Mouse (Mus musculus) erythroblast, embryonic 14.5 days (primary cell): ENCODE measurements at regions not wholly inside any gene's neighbourhood (a gene's known extent, or its start where the extent isn't known, plus 50 kb on each side); places are given as distances from the start of the nearest gene placed in this dataset.

ENCODE experiments used
- H3K27me3 ChIP-seq: 2 replicates; pipeline ENCODE4 v1.6.1; 2012; ENCODE audit warnings: inconsistent platforms; ENCODE audit not compliant: control insufficient read depth
- H3K36me3 ChIP-seq: 2 replicates; pipeline ENCODE4 v1.6.1; 2012; ENCODE audit warnings: mild to moderate bottlenecking, inconsistent platforms; ENCODE audit not compliant: control insufficient read depth
- H3K4me1 ChIP-seq: 2 replicates; pipeline ENCODE4 v1.6.1; 2012; ENCODE audit warnings: inconsistent platforms; ENCODE audit not compliant: control insufficient read depth
- H3K4me3 ChIP-seq: replicated peaks from 2 replicates; pipeline ENCODE3; 2012; ENCODE audit warnings: moderate library complexity, mild to moderate bottlenecking, inconsistent platforms
- H3K9me3 ChIP-seq: 2 replicates; pipeline ENCODE4 v1.6.1; 2012; ENCODE audit warnings: low read length, inconsistent platforms, mixed read lengths; ENCODE audit not compliant: control insufficient read depth
- GATA1 ChIP-seq: IDR thresholded peaks from 2 replicates; pipeline ENCODE4 v1.6.1; 2012; ENCODE audit warnings: low read length, inconsistent platforms, mixed read lengths
- TAL1 ChIP-seq: IDR thresholded peaks from 3 replicates; pipeline ENCODE4 v1.6.1; 2012; ENCODE audit warnings: low read length, inconsistent platforms, mixed read lengths

GRCm38 (mm10) chr19:35034408-35034807 is 112.2 kb downstream of the Kif20b start:
- TF ChIP-seq TAL1 (no peak), GATA1 (no peak)
- Histone ChIP-seq H3K4me1 (no peaks in the 10 kb centered on the region), H3K9me3 (no peaks in the 10 kb centered on the region), H3K27me3 (no peaks in the 10 kb centered on the region), H3K36me3 (no peaks in the 10 kb centered on the region), H3K4me3 (no peak overlapping the region)

- H3K27me3 ChIP-seq, result no peaks in the 10 kb centered on the region
- no peaks in the 10 kb centered on the region for H3K36me3 ChIP-seq
- H3K4me3 ChIP-seq, result no peak overlapping the region
- no peak for TF ChIP-seq TAL1
- no peak for TF ChIP-seq GATA1
- no peaks in the 10 kb centered on the region for H3K9me3 ChIP-seq
- H3K4me1 ChIP-seq, result no peaks in the 10 kb centered on the region
Measured at GRCm38 (mm10) chr19:35045576-35045975, 123.4 kb downstream of the Kif20b start.

- TF ChIP-seq GATA1, result no peak
- TF ChIP-seq TAL1, result no peak
- Histone ChIP-seq H3K4me1 (no peaks in the 10 kb centered on the region), H3K36me3 (no peaks in the 10 kb centered on the region), H3K9me3 (no peaks in the 10 kb centered on the region), H3K4me3 (no peak overlapping the region), H3K27me3 (no peaks in the 10 kb centered on the region)
Measured at GRCm38 (mm10) chr19:35066352-35066935, 144.3 kb downstream of the Kif20b start.

GRCm38 (mm10) chr19:35081126-35081525 is 159.0 kb downstream of the Kif20b start:
- TF ChIP-seq GATA1, result no peak
- no peak for TF ChIP-seq TAL1
- Histone ChIP-seq H3K9me3 (no peaks in the 10 kb centered on the region), H3K36me3 (no peaks in the 10 kb centered on the region)

GRCm38 (mm10) chr19:35101244-35101643 is 179.1 kb downstream of the Kif20b start:
- no peaks in the 10 kb centered on the region for H3K36me3 ChIP-seq
- TF ChIP-seq TAL1 (no peak), GATA1 (no peak)

More at GRCm38 (mm10) chr19:35081126-35081525, 159.0 kb downstream of the Kif20b start:
- Histone ChIP-seq H3K4me3 (no peak overlapping the region), H3K27me3 (no peaks in the 10 kb centered on the region), H3K4me1 (no peaks in the 10 kb centered on the region)

GRCm38 (mm10) chr19:35114313-35114712 is 192.2 kb downstream of the Kif20b start:
- TF ChIP-seq TAL1 (no peak), GATA1 (no peak)
- Histone ChIP-seq H3K4me3 (no peak overlapping the region), H3K36me3 (no peaks in the 10 kb centered on the region), H3K27me3 (no peaks in the 10 kb centered on the region), H3K9me3 (no peaks in the 10 kb centered on the region), H3K4me1 (no peaks in the 10 kb centered on the region)

More at GRCm38 (mm10) chr19:35101244-35101643, 179.1 kb downstream of the Kif20b start:
- H3K27me3 ChIP-seq, result no peaks in the 10 kb centered on the region
- H3K4me1 ChIP-seq, result no peaks in the 10 kb centered on the region
- no peaks in the 10 kb centered on the region for H3K9me3 ChIP-seq
- no peak overlapping the region for H3K4me3 ChIP-seq

- Histone ChIP-seq H3K9me3 (no peaks in the 10 kb centered on the region), H3K4me1 (no peaks in the 10 kb centered on the region)
Measured at GRCm38 (mm10) chr19:35125278-35125677, 203.1 kb downstream of the Kif20b start.

GRCm38 (mm10) chr19:35126594-35127051 is 204.5 kb downstream of the Kif20b start:
- no peaks in the 10 kb centered on the region for H3K9me3 ChIP-seq
- no peaks in the 10 kb centered on the region for H3K4me1 ChIP-seq
- H3K36me3 ChIP-seq, result no peaks in the 10 kb centered on the region
- H3K27me3 ChIP-seq, result no peaks in the 10 kb centered on the region
- no peak overlapping the region for H3K4me3 ChIP-seq
- TF ChIP-seq TAL1 (no peak), GATA1 (no peak)

More at GRCm38 (mm10) chr19:35125278-35125677, 203.1 kb downstream of the Kif20b start:
- no peak overlapping the region for H3K4me3 ChIP-seq
- no peaks in the 10 kb centered on the region for H3K27me3 ChIP-seq
- TF ChIP-seq GATA1, result no peak
- TF ChIP-seq TAL1, result no peak
- H3K36me3 ChIP-seq, result no peaks in the 10 kb centered on the region

GRCm38 (mm10) chr19:35128104-35128503 is 205.9 kb downstream of the Kif20b start:
- no peaks in the 10 kb centered on the region for H3K9me3 ChIP-seq
- no peaks in the 10 kb centered on the region for H3K4me1 ChIP-seq
- no peak for TF ChIP-seq GATA1
- TF ChIP-seq TAL1, result no peak
- no peaks in the 10 kb centered on the region for H3K27me3 ChIP-seq
- H3K36me3 ChIP-seq, result no peaks in the 10 kb centered on the region
- no peak overlapping the region for H3K4me3 ChIP-seq

- Histone ChIP-seq H3K36me3 (no peaks in the 10 kb centered on the region), H3K27me3 (no peaks in the 10 kb centered on the region), H3K4me1 (no peaks in the 10 kb centered on the region), H3K4me3 (no peak overlapping the region), H3K9me3 (no peaks in the 10 kb centered on the region)
- no peak for TF ChIP-seq TAL1
- TF ChIP-seq GATA1, result no peak
Measured at GRCm38 (mm10) chr19:35143131-35143530, 221.0 kb downstream of the Kif20b start.
